Mouse (Mus musculus) leukemia stem cell, adult 10-12 weeks (primary cell): ENCODE data around the gene Gclc. TPM values are rescaled to one million over a fixed set of nuclear protein-coding genes. Genes with fewer than 3 reads are reported as not detected.

Experiments
- polyA plus RNA-seq: library from polyadenylated mRNA; stranded (reverse); fragments of >175 nt; gene quantifications from 2 replicates; pipeline ENCODE4 v1.2.3, GENCODE M21; 2012; ENCODE audit warnings: low replicate concordance

The Gclc gene
- polyA plus RNA-seq: 22.7 and 23.8 TPM in 2 replicates

DNA sequence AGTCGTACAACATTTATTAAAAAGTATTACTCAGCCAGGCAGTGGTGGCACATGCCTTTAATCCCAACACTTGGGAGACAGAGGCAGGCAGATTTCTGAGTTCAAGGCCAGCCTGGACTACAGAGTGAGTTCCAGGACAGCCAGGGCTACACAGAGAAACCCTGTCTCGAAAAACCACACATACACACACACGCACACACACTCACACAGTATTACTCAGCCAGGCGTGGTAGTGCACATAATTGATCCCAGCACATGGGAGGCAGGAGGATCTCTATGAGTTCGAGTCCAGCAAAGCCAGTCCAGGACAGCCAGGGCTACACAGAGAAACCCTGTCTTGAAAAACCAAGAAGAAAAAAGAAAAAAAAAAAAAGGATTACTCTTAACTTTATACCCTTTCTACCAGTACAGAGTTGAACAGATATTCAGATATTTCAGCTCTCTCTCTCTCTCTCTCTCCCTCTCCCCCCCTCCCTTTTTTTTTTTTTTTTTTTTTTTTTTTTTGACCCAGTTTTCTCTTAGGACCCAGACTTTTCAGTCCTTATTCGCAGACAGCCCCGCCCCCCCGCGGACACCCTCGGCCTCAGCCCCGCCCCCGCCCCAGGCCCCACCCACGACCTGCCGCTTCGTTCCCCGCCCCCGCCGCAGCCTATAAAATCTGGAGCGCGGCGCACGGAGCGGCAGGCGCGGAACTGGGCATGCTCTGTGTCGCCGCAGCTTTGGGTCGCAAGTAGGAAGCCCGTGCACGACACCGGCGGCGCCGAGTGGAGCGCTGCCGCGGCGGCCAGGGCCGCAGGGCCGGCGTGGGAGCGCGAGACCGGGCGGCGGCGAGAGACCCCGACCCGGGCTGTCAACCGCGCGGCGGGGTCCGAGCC is at the start of gene Gclc:
Gene Gclc, plus strand, starts transcription at position 683 of the 875 bp plus-strand sequence.

Other genes with a start within 250 kb of the Gclc start
- gene Lrrc1, start 209.7 kb upstream of the Gclc start, polyA plus RNA-seq: 1.3 and 6.6 TPM in 2 replicates
- 0.06 TPM in 1 of 2 replicates, not detected in the other for gene Klhl31, start 118.0 kb upstream of the Gclc start, polyA plus RNA-seq
- gene Elovl5, start 162.8 kb downstream of the Gclc start, polyA plus RNA-seq: 2.3 and 13.0 TPM in 2 replicates